Mouse (Mus musculus) erythroblast, embryonic 14.5 days (primary cell): ENCODE measurements around the gene Tgm5.

Experiments
- GATA1 ChIP-seq: IDR thresholded peaks from 2 replicates; pipeline ENCODE4 v1.6.1; 2012; ENCODE audit warnings: low read length, inconsistent platforms, mixed read lengths
- TAL1 ChIP-seq: IDR thresholded peaks from 3 replicates; pipeline ENCODE4 v1.6.1; 2012; ENCODE audit warnings: low read length, inconsistent platforms, mixed read lengths

- TF ChIP-seq TAL1 (peak; percentile 90), GATA1 (peak; percentile 75)
These were observed 48.8 kb downstream of the Tgm5 start, which contains the start of gene Epb42 for GRCm38 (mm10) chr2:121036733-121037341.
